Mouse (Mus musculus) Patski (cell line): ENCODE data around the gene Tmem160. TPM values are rescaled to one million over a fixed set of nuclear protein-coding genes. Genes with fewer than 3 reads are reported as not detected.

Source experiments
- ATAC-seq: fragments of 100-300 bp; one replicate; pipeline ENCODE4 v1.8.0; 2021
- CTCF ChIA-PET: fragments of 350-600 bp; sonication (Branson Sonifier 250); formaldehyde crosslinking; loops from one replicate; lab custom pipeline; 2022; ENCODE audit warnings: inconsistent platforms; lab: Charles Lee
- POLR2A ChIA-PET: fragments of 350-600 bp; sonication (Branson Sonifier 250); formaldehyde crosslinking; loops from one replicate; lab custom pipeline; 2022; ENCODE audit warnings: antibody characterized with exemption, inconsistent platforms; lab: Charles Lee
- DNase-seq: peaks from one replicate; pipeline ENCODE4 v3.0.0-alpha.2; 2011; ENCODE audit warnings: low read depth, low spot score
- H3K27me3 ChIP-seq: fragments of 371-371 bp; one replicate; pipeline ENCODE4 v1.5.1; 2021
- CTCF ChIP-seq: fragments of 100-300 bp; IDR thresholded peaks from one replicate; pipeline ENCODE4 v1.5.1; 2021
- in situ Hi-C: fragments of 300-500 bp; cut with MboI; formaldehyde crosslinking; loops from 3 replicates; pipeline ENCODE4 v1.11.1; 2018; ENCODE audit warnings: low pct_unique_long_range_greater_than_20kb, mixed read lengths
- polyA plus RNA-seq: library from polyadenylated mRNA; unstranded; gene quantifications from one replicate; pipeline ENCODE4 v1.2.3, GENCODE M21; 2021

The Tmem160 gene
- polyA plus RNA-seq, 1 experiment from 2014 or later = 86.0 TPM

GRCm38 (mm10) chr7:16433352-16433971 lies 19.1 kb upstream of the Tmem160 start:
- no peaks in the 10 kb centered on the region for H3K27me3 ChIP-seq
- in situ Hi-C loops = loop anchor here (5.0 kb wide), 1 partner anchor 36 kb away; no protein-coding TSS in a partner anchor
- no peak for DNase-seq
- ChIA-PET CTCF (interaction anchor here (0.9 to 1.3 kb wide), 2 partner anchors 56 to 107 kb away, joined by 3 read pairs; no protein-coding TSS in a partner anchor), POLR2A (no interaction called here)
- ATAC-seq = no peak
- TF ChIP-seq CTCF = no peak

DNA sequence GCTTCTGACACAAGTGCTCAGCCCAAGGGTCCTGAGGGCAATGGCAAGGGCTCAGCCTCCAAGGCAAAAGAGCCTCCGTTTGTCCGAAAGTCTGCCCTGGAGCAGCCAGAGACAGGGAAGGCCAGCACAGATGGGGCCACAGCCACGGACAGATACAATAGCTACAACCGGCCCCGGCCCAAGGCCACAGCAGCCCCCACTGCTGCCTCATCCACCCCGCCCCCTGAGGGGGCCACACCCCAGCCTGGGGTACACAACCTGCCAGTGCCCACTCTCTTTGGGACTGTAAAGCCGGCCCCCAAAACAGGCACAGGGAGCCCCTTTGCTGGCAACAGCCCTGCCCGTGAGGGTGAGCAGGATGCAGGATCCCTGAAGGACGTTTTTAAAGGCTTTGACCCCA lies 17.5 kb upstream of the Tmem160 start:
- in situ Hi-C loops = no loop called here
- no peak for TF ChIP-seq CTCF
- ATAC-seq = no peak
- ChIA-PET POLR2A (no interaction called here), CTCF (interaction anchor here (0.6 kb wide), 1 partner anchor 27 kb away, joined by 3 read pairs; no protein-coding TSS in a partner anchor)
- no peaks in the 10 kb centered on the region for H3K27me3 ChIP-seq
- DNase-seq = no peak

- ATAC-seq (no peak), DNase-seq (no peak)
- ChIA-PET CTCF (no interaction called here), POLR2A (no interaction called here)
- in situ Hi-C loops = no loop called here
- no peaks in the 10 kb centered on the region for H3K27me3 ChIP-seq
- TF ChIP-seq CTCF = no peak
These were observed 11.3 kb upstream of the Tmem160 start for GRCm38 (mm10) chr7:16441241-16441640.

DNA sequence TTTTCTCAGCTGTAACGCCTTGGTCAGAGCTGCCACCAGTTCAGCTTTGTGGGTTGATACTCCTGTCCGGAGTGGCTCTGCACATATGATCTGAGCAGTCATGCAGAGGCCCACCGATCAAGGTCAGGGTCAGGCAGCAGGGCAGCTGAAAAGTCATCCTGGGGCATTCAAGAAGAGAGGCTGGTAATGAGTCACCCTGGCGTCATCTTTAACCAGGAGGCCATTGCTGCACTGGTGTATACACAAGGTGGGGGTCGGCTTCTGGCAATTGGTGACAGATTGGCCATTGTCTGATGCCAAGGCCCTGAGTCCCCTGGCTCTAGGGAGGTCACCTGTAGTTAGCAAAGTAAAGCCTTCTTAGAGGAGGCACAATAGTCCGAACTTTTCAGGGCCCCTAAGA lies 923 bp upstream of the Tmem160 start:
- POLR2A ChIA-PET = no interaction called here
- no peak for TF ChIP-seq CTCF
- CTCF ChIA-PET = interaction anchor here (0.6 to 0.8 kb wide), 2 partner anchors 12 to 41 kb away, joined by 3 read pairs; no protein-coding TSS in a partner anchor
- DNase-seq (no peak), ATAC-seq (no peak)
- in situ Hi-C loops = no loop called here
- no peaks in the 10 kb centered on the region for H3K27me3 ChIP-seq

GRCm38 (mm10) chr7:16453118-16453711 lies 636 bp downstream of the Tmem160 start:
- DNase-seq (no peak), ATAC-seq (peak; percentile 14)
- no peak for TF ChIP-seq CTCF
- CTCF ChIA-PET = interaction anchor here (2.1 kb wide), 1 partner anchor 10 kb away, joined by 7 read pairs; no protein-coding TSS in a partner anchor
- in situ Hi-C loops = no loop called here
- no peaks in the 10 kb centered on the region for H3K27me3 ChIP-seq
- POLR2A ChIA-PET = interaction anchor here (1.0 to 1.4 kb wide), 2 partner anchors 11 to 53 kb away, joined by 3 to 4 read pairs; no protein-coding TSS in a partner anchor

- in situ Hi-C loops = no loop called here
- TF ChIP-seq CTCF = no peak
These were observed 2.4 kb downstream of the Tmem160 start for GRCm38 (mm10) chr7:16455016-16455415.

DNA sequence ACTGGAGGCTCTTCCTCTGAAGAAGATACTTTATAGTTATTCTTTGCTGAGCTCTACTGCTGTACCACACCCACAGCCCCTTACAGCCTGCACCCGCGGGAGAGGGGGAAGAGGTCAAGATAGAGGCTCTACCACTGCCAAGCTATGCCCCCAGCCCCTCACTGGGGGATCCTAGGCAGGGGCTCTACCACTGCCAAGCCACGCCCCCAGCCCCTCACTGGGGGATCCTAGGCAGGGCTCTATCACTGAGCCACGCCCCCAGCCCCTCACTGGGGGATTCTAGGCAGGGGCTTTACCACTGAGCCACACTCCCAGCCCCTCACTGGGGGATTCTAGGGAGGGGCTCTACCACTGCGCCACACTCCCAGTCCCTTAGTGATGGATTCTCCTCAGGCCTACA lies 3.7 kb downstream of the Tmem160 start:
- in situ Hi-C loops = no loop called here
- no peak for ATAC-seq

More at GRCm38 (mm10) chr7:16455016-16455415, 2.4 kb downstream of the Tmem160 start:
- POLR2A ChIA-PET = no interaction called here
- H3K27me3 ChIP-seq = no peaks in the 10 kb centered on the region
- no peak for DNase-seq
- no peak for ATAC-seq
- CTCF ChIA-PET = interaction anchor here (2.1 kb wide), 1 partner anchor 9 kb away, joined by 7 read pairs; no protein-coding TSS in a partner anchor

DNA sequence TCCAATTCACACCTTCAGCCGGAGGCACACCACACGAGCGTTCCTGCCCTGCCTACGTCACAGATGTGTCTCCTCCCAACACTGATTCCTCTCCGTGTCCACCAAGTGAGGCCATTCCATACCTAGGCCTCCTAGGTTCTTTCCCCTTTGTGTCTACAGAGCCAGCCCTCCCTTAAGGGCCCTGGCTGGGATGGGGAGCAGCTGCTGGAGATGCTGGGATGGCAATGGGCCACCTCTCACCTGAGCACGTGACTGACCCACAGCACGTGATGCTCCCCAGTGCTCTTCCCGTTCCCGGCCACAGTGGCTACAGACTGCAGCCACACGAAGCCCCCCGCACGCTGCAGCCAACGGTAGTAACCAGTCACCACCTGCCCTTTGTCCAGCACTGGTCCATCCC lies 8.0 kb downstream of the Tmem160 start:
- no peaks in the 10 kb centered on the region for H3K27me3 ChIP-seq
- ATAC-seq (no peak), DNase-seq (no peak)
- in situ Hi-C loops = loop anchor here (5.0 kb wide), 1 partner anchor 63 kb away; no protein-coding TSS in a partner anchor
- POLR2A ChIA-PET = no interaction called here
- TF ChIP-seq CTCF = no peak
- CTCF ChIA-PET = interaction anchor here (4.0 kb wide), 1 partner anchor 63 kb away, joined by 23 read pairs; no protein-coding TSS in a partner anchor

More for the DNA sequence above, 3.7 kb downstream of the Tmem160 start:
- no peaks in the 10 kb centered on the region for H3K27me3 ChIP-seq
- ChIA-PET POLR2A (no interaction called here), CTCF (no interaction called here)
- no peak for TF ChIP-seq CTCF
- DNase-seq = no peak

GRCm38 (mm10) chr7:16461151-16461550 lies 8.6 kb downstream of the Tmem160 start:
- H3K27me3 ChIP-seq = no peaks in the 10 kb centered on the region
- CTCF ChIA-PET = interaction anchor here (3.9 to 4.0 kb wide), 3 partner anchors 28 to 64 kb away, joined by 22 to 23 read pairs (median 23); no protein-coding TSS in a partner anchor
- POLR2A ChIA-PET = no interaction called here
- no peak for ATAC-seq
- no peak for DNase-seq
- no peak for TF ChIP-seq CTCF
- in situ Hi-C loops = loop anchor here (5.0 kb wide), 1 partner anchor 64 kb away; no protein-coding TSS in a partner anchor

DNA sequence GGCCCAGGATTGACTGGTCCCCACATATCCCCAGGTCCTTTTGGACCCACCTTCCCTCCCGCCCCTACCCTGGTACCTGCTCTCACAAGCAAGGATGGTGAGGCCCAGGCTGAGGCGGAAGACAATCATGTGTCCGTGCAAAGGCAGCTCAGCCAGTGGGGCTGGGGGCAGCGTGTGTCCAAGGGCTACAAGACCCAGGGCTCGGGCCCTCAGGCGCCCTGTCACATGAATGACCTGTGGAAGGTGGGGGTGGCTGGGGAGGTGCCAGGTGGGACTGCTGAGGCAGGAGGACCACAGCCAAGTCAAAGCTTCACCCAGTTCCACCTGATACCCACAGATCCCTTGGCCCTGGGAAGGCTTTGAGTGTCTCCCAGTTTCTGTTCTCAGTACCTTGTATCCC lies 9.1 kb downstream of the Tmem160 start:
- ChIA-PET CTCF (interaction anchor here (1.0 to 4.0 kb wide), 8 partner anchors 26 to 88 kb away, joined by 3 to 23 read pairs (median 13); no protein-coding TSS in a partner anchor), POLR2A (no interaction called here)
- H3K27me3 ChIP-seq = no peaks in the 10 kb centered on the region
- in situ Hi-C loops = loop anchor here (5.0 kb wide), 1 partner anchor 64 kb away; no protein-coding TSS in a partner anchor
- no peak for TF ChIP-seq CTCF
- no peak for DNase-seq
- ATAC-seq = no peak
